23 mouse cellular contexts compared by ENCODE assay signal in the genomic region with DNA sequence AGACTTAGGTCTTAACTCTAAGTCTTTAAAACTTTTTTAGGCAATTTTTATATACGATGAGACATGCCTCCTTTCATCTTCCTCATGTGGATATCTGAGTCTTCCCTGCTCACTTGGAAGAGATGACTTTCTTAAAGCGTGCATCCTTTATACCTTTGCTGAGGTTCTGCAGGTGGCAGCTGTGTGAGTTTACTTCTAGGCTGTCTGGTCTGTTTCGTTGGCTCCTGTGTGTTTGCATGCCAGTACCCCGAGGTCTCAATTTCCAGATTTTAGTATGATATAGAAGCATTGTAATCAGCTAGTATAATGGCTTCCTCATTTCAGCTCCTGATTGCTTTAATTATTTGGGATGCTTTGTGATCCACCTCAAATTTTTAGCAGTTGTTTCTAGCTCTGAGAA.
"Had no signal": no experiment of that assay in that cellular context is flagged by ENCODE, and none has a peak within 500 bp of the region (broad histone marks: within the 10 kb centered on the region; RNA-seq: fewer than 3 reads in every experiment).

No protein-coding gene starts in this region.

- H3K4me3 ChIP-seq: gastrocnemius, adult 2 months; heart, embryonic 10.5 days; heart, embryonic 12.5 days; hindbrain, embryonic 12.5 days; intestine, embryonic 15.5 days; limb, embryonic 13.5 days; limb, embryonic 15.5 days had no signal

- H3K4me1 ChIP-seq: heart, embryonic 12.5 days; intestine, embryonic 15.5 days had no signal

- H3K9ac ChIP-seq: heart, embryonic 12.5 days; hindbrain, embryonic 12.5 days; hindbrain, embryonic 14.5 days; intestine, embryonic 15.5 days; limb, embryonic 13.5 days; limb, embryonic 15.5 days had no signal

- H3K27me3 ChIP-seq: heart, embryonic 12.5 days; hindbrain, embryonic 12.5 days; intestine, embryonic 15.5 days; limb, embryonic 13.5 days; limb, embryonic 15.5 days had no signal

- H3K9me3 ChIP-seq: heart, embryonic 10.5 days; heart, embryonic 12.5 days; hindbrain, embryonic 10.5 days; hindbrain, embryonic 12.5 days; intestine, embryonic 15.5 days; limb, embryonic 13.5 days; limb, embryonic 15.5 days had no signal

- DNase-seq: gastrocnemius, adult 2 months; gastrocnemius, postnatal 10 days; gastrocnemius, postnatal 25 days; heart, adult 18-20 months; heart, postnatal 4 days; kidney, adult 18-20 months; kidney, adult 8-10 months; kidney, postnatal 14 days; kidney, postnatal 36 days; layer of hippocampus, adult 9-11 months; layer of hippocampus, postnatal 36 days; left cerebral cortex, postnatal 4 days had no signal

- H3K4me2 ChIP-seq: heart, embryonic 12.5 days; intestine, embryonic 15.5 days; limb, embryonic 13.5 days; limb, embryonic 15.5 days had no signal

- ATAC-seq: hindbrain, embryonic 16.5 days; intestine, embryonic 15.5 days; intestine, postnatal 0 days had no signal

- H3K27ac ChIP-seq: gastrocnemius, adult 2 months; heart, embryonic 10.5 days; hindbrain, embryonic 10.5 days; hindbrain, embryonic 12.5 days; hindbrain, embryonic 14.5 days; intestine, embryonic 15.5 days; kidney, postnatal 0 days; limb, embryonic 13.5 days; limb, embryonic 15.5 days had no signal

- H3K36me3 ChIP-seq: heart, embryonic 10.5 days; heart, embryonic 12.5 days; hindbrain, embryonic 10.5 days; hindbrain, embryonic 12.5 days; intestine, embryonic 15.5 days; limb, embryonic 13.5 days; limb, embryonic 15.5 days had no signal
